Mouse (Mus musculus): ENCODE measurements around the gene Aspg. TPM values are rescaled to one million over a fixed set of nuclear protein-coding genes. Genes with fewer than 3 reads are reported as not detected.

Gene Aspg
- polyA plus RNA-seq, 1 experiment = not detected

DNA sequence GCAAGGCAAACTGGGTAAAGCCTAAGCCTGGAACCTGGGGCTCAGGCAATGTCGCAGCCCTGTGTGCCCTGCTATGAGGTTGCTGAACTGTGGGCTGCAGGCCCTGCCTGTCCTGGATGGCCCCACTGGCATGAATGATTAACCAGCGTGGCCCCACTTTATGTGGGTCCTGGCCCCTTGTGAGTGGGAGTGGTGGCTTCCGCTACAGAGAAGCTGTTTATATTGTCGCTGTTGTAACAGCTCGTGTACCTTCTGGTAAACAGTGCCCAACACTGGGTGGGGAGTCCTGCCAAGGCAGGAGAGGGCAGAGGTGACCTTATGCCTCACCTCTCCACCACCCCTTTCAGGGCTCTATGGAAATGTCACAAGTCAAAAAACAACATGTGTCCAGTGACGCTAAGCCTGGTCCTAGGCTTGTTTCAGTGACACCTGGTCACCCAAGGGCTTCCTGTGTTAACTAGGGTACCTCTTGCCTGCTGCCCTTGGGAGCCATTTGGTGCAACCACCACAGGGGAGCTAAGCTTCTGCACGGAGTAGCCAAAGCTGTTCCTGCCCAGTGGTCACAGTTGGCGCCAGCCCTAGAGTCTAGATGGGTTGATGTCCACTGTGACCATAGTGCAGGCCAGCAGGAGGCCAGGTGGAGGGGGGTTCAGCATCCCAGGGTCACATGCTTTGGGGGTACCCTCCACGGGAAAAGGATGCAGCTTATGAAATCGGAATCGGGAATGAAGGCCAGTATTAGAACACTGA, 2.4 kb downstream of the Aspg start:
- no peak for TF ChIP-seq GATA1 (IDR thresholded peaks at IDR 0.05; ENCODE audit: low read length)

DNA sequence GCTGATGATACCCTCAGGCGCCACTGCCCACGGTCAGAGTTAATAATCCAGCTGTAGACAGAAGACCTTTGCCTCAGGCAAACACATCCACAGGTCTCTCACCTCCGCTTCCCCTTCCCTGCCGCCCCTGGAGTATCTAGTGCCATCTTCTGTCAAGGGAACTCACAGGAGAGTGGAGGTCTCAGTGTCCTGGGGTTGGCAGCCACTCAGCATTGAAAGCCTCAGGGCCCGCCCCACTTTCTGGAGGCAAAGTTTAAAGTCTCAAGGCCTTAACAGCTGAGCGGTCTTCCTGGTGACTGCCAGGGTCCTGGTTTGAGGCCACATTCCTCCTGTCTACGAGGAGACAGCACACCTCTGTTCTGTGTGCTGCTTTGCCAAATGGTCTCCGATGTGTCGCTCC, 3.2 kb downstream of the Aspg start:
- no peak for TF ChIP-seq GATA1 (IDR thresholded peaks at IDR 0.05; ENCODE audit: low read length)

DNA sequence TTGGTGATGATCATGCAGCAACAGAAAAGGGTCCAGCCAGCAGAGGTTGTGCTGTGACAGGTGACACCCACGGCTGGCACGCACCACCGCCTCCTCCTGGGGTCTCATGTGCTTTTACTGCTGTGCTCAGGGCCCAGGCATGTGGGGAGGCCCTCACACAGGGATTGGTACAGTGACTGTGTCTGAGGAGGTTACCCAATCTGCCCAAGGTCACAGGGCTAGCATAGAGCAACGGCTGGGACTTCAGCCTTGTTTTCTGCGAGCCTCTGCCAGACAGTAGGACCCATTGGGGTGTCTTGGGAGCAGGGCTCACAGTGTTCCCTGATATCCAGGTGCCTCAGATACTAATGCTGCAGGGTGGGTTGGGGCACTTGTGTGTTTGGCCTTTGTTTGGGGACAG, 4.8 kb downstream of the Aspg start:
- TF ChIP-seq GATA1 (IDR thresholded peaks at IDR 0.05; ENCODE audit: low read length) = no peak

DNA sequence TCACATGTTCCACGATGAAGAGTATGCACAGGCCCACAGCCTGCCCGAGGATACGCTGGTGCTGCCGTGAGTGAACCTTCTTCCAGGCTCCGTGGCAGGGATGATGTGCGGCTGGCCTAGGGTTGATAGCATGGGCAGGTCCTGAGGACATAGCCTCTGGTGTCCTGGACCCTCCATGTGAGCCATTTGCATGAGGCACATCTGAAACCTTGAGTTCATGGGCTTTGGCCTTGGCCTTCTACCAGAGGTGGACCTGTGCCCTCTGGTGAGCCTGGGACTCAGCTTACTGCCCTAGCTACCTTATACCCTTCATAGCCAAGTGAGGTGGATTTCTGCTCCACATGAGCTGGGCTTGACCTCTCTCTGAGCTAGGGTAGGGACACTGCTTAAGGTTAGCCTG, 5.8 kb downstream of the Aspg start:
- no peak for TF ChIP-seq GATA1 (IDR thresholded peaks at IDR 0.05; ENCODE audit: low read length)

DNA sequence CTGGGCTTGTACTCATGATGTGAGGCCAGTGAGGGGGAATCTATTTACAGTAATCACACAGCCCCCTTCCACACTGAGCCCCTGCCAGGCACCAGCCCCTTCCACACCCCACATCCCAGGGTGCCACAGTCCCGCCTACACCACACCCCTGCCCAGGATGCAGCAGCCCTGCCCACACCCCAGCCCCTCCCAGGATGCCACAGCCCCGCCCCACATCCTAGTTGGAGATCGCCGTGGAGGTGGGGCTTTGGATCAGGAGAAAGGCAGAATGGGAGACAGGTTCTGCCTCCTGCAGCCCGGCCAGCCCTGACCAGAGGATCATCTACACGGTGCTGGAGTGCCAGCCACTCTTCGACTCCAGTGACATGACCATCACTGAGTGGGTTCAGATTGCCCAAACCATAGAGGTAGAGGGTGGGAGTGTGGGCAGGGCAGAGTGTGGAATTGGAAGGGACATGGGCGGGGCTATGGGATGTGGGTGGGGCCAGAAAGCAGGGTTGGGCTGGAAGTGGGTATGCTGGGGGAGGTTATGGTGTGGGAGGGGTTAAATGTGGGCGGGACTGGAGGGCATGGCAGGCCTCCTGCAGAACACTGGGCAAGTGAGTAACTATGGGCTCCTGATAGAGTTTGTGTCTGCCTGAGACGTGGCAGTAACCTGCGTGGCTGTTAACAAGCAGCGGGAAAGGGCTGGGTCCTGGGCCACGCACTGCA, 6.4 kb downstream of the Aspg start:
- TF ChIP-seq GATA1 (IDR thresholded peaks at IDR 0.05; ENCODE audit: low read length) = no peak

DNA sequence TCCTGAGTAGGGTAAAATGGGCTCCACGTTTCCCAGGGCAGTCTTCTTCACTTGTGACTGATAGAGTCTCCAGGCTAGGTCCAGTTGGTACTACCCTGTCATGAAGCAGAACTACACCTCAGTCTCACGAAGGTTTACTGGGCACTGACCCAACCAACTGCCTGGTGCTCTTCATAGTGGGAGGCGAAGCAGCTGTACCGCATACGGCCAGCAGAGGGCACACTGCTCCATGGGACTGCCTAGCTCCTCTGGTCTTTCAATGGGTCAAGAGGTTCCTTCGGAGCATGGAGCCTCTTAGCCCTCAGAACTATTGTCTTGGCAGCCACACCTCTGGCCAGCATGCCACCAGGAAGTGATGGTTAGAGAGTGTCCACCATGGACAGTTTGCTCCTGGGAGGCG, 7.2 kb downstream of the Aspg start:
- no peak for TF ChIP-seq GATA1 (IDR thresholded peaks at IDR 0.05; ENCODE audit: low read length)

DNA sequence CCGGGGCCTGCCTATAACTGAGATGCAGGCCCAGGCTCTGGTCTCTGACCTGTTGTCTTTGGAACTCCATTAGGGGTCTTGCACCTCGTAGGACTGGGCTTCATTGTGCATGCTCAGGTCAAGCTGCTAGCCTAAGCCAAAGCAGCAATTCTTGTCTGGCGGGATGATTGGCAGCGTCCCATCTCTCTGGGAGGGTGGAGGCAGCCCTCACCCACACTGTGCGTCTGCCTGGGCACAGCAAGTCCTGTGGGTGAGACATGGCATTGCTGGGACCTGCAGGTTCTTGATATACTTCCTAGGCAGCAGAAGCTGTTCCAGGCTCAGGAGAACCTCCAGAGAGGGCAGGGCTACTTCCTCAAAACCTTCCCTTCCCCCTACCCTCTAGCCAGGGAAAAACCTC, 10.5 kb downstream of the Aspg start:
- TF ChIP-seq GATA1 (IDR thresholded peaks at IDR 0.05; ENCODE audit: low read length) = no peak

DNA sequence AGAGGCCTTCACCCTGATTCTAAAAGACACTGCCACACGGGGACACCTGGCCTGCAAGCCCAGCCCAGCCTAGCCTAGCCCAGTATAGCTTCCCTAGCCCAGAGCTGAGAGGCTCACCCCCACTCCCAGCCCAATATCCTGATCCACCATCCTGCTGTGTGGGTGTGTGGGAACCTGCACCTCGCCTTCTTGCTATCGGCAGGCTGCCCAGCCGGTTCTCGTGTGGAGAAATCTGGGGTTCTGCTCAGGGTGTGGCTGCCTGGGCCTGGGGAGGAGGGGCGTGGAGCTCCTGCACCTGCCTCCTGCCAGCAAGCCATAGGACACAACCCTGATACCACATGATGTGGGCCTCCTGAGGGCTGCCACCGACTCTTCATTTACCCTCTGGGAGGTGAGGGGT, 11.2 kb downstream of the Aspg start:
- TF ChIP-seq GATA1 (IDR thresholded peaks at IDR 0.05; ENCODE audit: low read length) = no peak

DNA sequence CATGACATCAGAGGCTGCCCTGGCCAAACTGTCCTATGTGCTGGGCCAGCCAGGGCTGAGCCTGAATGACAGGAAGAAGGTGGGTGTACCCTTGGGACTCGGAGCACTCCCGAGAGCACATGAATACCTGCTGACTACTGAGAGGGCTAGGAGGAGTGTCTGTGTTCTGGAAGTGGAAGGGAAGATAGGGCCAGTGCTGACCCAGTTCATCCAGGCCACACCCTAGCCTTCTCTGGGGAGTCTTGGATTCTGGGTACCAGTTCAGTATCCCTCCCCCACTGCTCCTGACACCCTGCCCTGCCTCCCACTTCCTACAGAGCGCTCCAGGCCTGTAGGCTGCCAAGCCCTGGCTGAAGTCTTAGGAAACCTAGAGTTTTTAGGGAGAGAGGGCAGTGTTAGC, 14.7 kb downstream of the Aspg start:
- no peak for TF ChIP-seq GATA1 (IDR thresholded peaks at IDR 0.05; ENCODE audit: low read length)

DNA sequence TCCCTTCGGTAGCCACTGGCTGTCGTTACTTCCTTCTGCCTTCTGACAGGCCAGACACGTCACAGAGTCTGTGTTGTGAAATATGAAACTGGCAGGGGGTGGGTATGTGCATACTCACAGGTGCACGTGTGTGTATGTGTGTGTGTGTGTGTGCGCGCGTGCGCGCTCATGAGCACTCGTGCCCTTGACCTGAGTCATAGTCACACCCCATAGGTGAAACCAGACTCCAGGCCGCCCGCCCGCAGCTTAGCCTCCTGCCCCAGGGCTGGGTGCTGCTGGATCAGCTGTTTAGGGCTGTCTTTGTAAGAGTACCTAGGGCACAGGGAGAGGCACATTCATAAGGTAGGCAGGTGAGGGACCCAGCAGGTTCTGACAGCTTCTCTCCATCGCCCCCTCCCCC, 19.4 kb downstream of the Aspg start:
- TF ChIP-seq GATA1 (IDR thresholded peaks at IDR 0.05; ENCODE audit: low read length) = no peak

DNA sequence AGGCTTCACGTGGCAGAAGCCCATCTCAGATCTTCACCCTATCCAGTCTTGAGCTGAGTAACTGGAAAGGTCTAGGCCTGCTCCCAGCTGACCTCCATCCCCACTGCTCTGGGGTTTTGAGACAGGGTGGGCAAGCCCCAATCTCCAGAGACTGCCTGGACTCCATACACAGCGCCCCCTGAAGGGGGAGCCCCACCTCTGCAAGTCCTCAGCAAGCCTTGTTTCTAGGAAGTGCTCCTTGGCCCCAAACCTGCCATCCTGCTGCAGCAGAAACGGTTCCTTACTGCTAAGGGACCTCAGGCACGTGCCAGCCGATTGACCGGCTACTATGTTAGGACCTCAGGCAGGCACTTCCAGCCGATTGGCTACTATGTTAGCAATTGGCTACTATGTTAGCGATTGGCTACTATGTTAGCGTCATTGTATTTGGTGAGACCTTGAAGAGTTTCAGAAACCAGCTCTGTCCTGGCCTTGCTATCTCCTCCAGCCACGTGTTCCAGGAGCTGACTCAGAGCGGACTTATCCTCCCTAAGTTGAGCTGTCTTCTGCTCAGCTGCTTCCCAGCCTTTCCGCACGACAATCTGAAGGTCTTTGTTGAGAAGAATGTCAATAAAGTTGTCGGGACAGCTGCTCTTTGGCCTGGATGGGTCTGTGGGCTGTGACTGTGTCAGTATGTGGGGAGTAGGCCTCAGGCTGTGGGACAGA, 20.6 kb downstream of the Aspg start:
- TF ChIP-seq GATA1 (IDR thresholded peaks at IDR 0.05; ENCODE audit: low read length) = no peak

DNA sequence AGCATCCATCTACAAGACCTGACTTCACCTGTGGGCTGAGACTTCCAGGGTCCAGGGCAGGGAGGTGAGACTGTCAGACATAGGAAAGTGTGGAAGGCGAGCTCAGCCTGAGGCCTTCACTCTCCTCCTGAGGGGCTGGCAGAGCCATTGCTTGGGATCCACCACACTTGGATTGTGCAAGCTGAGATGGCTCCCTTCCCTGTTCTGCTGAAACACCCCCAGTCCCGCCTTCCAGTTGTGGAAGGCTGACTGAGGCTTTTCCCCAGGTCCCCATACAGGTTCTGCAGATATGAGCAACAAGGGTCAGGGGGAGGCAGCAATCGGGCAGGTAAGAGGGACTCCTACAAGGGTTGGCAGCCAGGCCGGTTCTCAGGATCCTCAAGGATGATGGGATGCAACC, 22.0 kb downstream of the Aspg start:
- no peak for TF ChIP-seq GATA1 (IDR thresholded peaks at IDR 0.05; ENCODE audit: low read length)

DNA sequence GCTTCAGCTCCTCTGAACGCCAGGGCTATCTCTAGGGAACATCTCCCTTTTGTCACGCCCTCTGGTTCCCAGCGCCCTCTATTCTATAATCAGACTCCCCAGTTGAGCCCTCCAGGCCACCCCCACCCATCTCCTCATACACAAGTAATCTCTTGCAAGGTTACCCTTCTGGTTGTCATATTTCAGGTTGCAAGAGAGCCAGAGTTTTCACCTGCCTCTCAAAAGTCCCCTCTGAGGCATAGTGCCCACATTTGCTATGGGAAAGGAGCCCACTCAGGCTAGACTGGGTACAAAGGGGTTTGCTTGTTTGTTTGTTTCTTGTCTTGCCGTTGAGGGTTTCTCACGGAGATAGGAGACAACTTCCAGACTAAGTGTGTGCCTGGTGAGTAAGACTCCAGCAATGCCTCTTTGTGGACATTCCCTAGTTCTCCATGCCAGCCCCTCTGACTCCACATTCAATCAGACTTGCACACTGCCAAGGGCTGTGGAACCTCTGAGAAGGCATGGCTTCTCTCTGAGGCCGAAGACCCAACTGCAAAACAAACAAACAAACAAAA, 22.9 kb downstream of the Aspg start:
- no peak for TF ChIP-seq GATA1 (IDR thresholded peaks at IDR 0.05; ENCODE audit: low read length)

DNA sequence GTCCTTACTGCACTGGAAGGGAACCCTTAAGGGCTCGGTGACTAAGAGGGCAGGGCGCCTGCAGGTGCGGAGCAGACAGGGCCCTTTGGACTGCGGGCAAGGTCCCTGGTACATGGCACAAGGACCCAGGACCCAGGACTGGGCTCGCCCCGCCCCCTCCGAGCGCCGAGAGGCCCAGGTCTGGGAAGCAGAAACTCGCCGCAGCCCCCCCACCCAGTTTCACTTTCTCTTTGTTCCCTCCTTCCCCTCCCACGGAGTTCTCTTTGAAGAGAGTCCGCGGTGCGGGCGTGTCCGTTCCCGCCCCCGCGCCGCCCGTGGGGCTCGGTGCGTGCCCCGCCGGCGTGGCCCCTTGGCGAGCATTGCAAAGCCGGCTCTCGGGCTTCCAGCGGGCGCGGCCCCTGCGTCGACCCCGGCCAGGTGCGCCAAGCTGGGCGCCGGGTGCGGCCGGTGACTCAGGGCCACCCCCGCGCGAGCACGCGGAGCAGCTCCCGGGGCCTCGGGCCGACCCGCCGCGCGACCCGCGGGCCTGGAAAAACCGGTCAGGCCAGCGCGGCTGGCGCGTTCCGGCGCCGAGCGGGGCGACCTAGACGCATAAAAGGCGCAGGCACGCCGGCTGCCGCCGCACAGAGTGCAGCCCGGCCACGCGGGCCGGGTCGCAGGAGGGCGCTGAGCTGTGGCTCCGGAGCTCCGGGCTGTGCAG, 23.8 kb downstream of the Aspg start:
- no peak for TF ChIP-seq GATA1 (IDR thresholded peaks at IDR 0.05; ENCODE audit: low read length)

DNA sequence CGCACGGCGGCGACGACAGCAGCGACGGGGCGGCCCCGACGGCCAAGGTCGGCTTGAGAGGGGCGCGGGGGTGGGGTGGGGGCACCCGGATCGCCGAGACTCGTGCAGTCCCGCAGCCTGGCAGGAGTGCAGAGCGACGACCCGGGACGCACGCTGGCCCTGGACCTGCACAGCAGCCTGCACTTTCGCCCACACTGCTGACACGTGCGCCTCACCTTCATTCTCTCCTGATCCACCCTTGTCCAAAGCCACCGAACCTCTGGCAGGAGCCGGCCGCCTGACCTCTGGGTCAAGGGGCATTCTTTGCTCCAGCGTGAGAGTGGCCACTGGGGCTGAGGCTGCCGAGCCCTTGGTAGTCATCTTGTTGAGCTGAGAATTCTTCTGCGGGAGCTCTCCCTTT, 24.5 kb downstream of the Aspg start:
- TF ChIP-seq GATA1 (IDR thresholded peaks at IDR 0.05; ENCODE audit: low read length) = no peak

DNA sequence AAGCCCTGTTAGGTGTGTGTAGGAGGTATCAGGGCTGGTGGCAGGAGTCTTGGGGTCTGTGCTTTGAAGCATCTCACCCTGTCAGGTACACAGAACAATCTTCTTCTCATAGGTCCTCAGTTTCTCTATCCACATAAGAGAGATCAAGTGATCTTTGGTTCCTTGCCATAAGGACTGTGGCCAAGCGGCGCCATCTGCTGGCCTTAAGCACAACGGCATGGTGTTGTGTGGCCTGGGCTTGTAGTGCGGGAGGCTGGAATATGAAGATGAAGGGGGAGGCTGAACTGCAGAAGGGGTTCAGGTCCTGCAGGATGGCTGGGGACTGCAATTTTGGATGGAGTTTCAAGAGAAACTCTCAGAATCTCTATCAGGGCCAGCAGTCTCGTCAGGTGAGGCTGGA, 33.8 kb downstream of the Aspg start:
- TF ChIP-seq GATA1 (IDR thresholded peaks at IDR 0.05; ENCODE audit: low read length) = no peak

Data from G1E-ER4 (cell line).